Mouse (Mus musculus) heart, adult 2 months (tissue): ENCODE measurements around the gene Eno2.

Experiments
- CTCF ChIP-seq: fragments of 200-600 bp; IDR thresholded peaks from 2 replicates; pipeline ENCODE4 v1.8.1; 2022; ENCODE audit warnings: antibody characterized with exemption, mild to moderate bottlenecking, moderate library complexity
- EP300 ChIP-seq: fragments of 200-500 bp; IDR thresholded peaks from 2 replicates; pipeline ENCODE4 v1.6.1; 2011; ENCODE audit warnings: low read depth, low read length, control low read depth; ENCODE audit not compliant: insufficient read depth
- POLR2A ChIP-seq: fragments of 200-500 bp; IDR thresholded peaks from 2 replicates; pipeline ENCODE4 v1.6.1; 2011; ENCODE audit warnings: mild to moderate bottlenecking, low read depth, low read length, control low read depth; ENCODE audit not compliant: insufficient read depth

- TF ChIP-seq CTCF (no peak), POLR2A (no peak), EP300 (no peak)
These were observed 48.1 kb upstream of the Eno2 start for GRCm38 (mm10) chr6:124817563-124817962.
